Mouse (Mus musculus) heart, adult 2 months (tissue): Measurements from ENCODE around the gene Plxdc1.

Experiments
- CTCF ChIP-seq: fragments of 200-600 bp; IDR thresholded peaks from 2 replicates; pipeline ENCODE4 v1.8.1; 2022; ENCODE audit warnings: antibody characterized with exemption, mild to moderate bottlenecking, moderate library complexity
- EP300 ChIP-seq: fragments of 200-500 bp; IDR thresholded peaks from 2 replicates; pipeline ENCODE4 v1.6.1; 2011; ENCODE audit warnings: low read depth, low read length, control low read depth; ENCODE audit not compliant: insufficient read depth
- POLR2A ChIP-seq: fragments of 200-500 bp; IDR thresholded peaks from 2 replicates; pipeline ENCODE4 v1.6.1; 2011; ENCODE audit warnings: mild to moderate bottlenecking, low read depth, low read length, control low read depth; ENCODE audit not compliant: insufficient read depth

GRCm38 (mm10) chr11:97995564-97996288, 9.5 kb upstream of the Plxdc1 start, which contains the start of gene Arl5c:
- TF ChIP-seq EP300 (0 out of 2 replicates have a peak, but pooled peaks have one; percentile 13), CTCF (peak; percentile 57), POLR2A (no peak)
